Mouse (Mus musculus) intestine, postnatal 0 days (tissue): ENCODE data around the gene Abl1. TPM values are rescaled to one million over a fixed set of nuclear protein-coding genes. Genes with fewer than 3 reads are reported as not detected.

Experiments
- ATAC-seq: fragments of 200-750 bp; cut with Nextera tagmentation; 2 replicates; pipeline ENCODE4 v1.8.0; 2017; ENCODE audit warnings: mild to moderate bottlenecking, moderate TSS enrichment, moderate library complexity
- H3K27ac ChIP-seq: fragments of 300-500 bp; sonication (generic); 2 replicates; pipeline ENCODE4 v1.5.1; 2014; ENCODE audit warnings: mild to moderate bottlenecking, low read depth, low read length, moderate library complexity
- H3K27me3 ChIP-seq: fragments of 300-500 bp; sonication (generic); replicated peaks from 2 replicates; pipeline ENCODE4 v1.6.1; 2014; ENCODE audit warnings: low read length, mixed read lengths; ENCODE audit not compliant: control insufficient read depth, insufficient read depth
- H3K36me3 ChIP-seq: fragments of 300-500 bp; sonication (generic); 2 replicates; pipeline ENCODE4 v1.6.1; 2014; ENCODE audit warnings: mild to moderate bottlenecking, moderate library complexity; ENCODE audit not compliant: control insufficient read depth, insufficient read depth
- H3K4me1 ChIP-seq: fragments of 300-500 bp; sonication (generic); replicated peaks from 2 replicates; pipeline ENCODE4 v1.6.1; 2014; ENCODE audit warnings: antibody characterized with exemption, low read length, mixed read lengths; ENCODE audit not compliant: control insufficient read depth, insufficient read depth
- H3K4me2 ChIP-seq: fragments of 300-500 bp; sonication (generic); replicated peaks from 2 replicates; pipeline ENCODE4 v1.6.1; 2014; ENCODE audit warnings: low read depth, mild to moderate bottlenecking, moderate library complexity
- H3K4me3 ChIP-seq: fragments of 300-500 bp; sonication (generic); 2 replicates; pipeline ENCODE4 v1.5.1; 2014; ENCODE audit warnings: low read depth, low read length
- H3K9ac ChIP-seq: fragments of 300-500 bp; sonication (generic); 2 replicates; pipeline ENCODE4 v1.6.1; 2014; ENCODE audit warnings: mild to moderate bottlenecking, low read depth, low read length
- H3K9me3 ChIP-seq: fragments of 300-500 bp; sonication (generic); 2 replicates; pipeline ENCODE4 v1.6.1; 2016; ENCODE audit warnings: mixed run types; ENCODE audit not compliant: control insufficient read depth
- CTCF ChIP-seq: sonication (generic); IDR thresholded peaks from 2 replicates; pipeline ENCODE4 v1.5.1; 2016; ENCODE audit warnings: low read depth, mild to moderate bottlenecking, control low read depth, antibody characterized with exemption, moderate library complexity
- WGBS: fragments of 180-500 bp; shearing (Covaris S2); extraction: QIAGEN DNeasy Blood & Tissue Kit; methylation state at CpG from one replicate; pipeline ENCODE4 v1.1.7; 2014; 5-methylcytosine and 5-hydroxymethylcytosine counted together
- polyA plus RNA-seq: library from polyadenylated mRNA; unstranded; fragments of >200 nt; fragmentation: Nextera tagmentation; extraction: Ambion mirVana; gene quantifications from 2 replicates; pipeline ENCODE4 v1.2.1, GENCODE M21; 2015

Abl1 gene
- polyA plus RNA-seq, 1 experiment from 2014 or later = 13.4 TPM

DNA sequence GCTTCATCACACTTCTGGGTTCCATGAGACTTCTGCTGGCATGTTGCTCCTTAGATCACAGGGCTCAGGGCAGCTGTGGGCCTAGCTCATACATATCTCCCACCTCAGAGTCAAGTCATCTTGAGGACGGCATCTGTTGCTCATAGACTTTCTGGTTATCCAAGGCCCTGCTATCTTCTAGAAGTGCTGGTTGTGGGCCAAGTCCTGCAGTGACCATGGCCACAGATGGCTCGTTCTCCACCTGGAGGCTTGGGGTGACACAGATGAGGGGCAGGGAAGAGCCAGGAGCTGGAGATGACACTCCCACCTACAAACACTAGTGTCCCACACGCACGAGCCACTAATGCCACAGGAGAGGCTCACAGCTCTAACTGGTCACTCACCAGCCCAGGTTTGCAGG lies 125.5 kb downstream of the Abl1 start:
- no peak overlapping the region for H3K4me3 ChIP-seq
- H3K9me3 ChIP-seq = no peaks in the 10 kb centered on the region
- H3K4me1 ChIP-seq = no peaks in the 10 kb centered on the region
- H3K27ac ChIP-seq = no peak overlapping the region
- no peak for TF ChIP-seq CTCF
- WGBS = 75% methylated on average over 4 of the region's 4 CpGs
- H3K36me3 ChIP-seq = no peaks in the 10 kb centered on the region
- no peak overlapping the region for H3K9ac ChIP-seq
- no peak overlapping the region for H3K4me2 ChIP-seq
- H3K27me3 ChIP-seq = no peaks in the 10 kb centered on the region
- no peak for ATAC-seq

GRCm38 (mm10) chr2:31814699-31815098 lies 126.5 kb downstream of the Abl1 start:
- no peak for TF ChIP-seq CTCF
- H3K4me2 ChIP-seq = no peak overlapping the region
- H3K36me3 ChIP-seq = no peaks in the 10 kb centered on the region
- no peak overlapping the region for H3K4me3 ChIP-seq
- H3K27ac ChIP-seq = no peak overlapping the region
- no peak overlapping the region for H3K9ac ChIP-seq
- no peaks in the 10 kb centered on the region for H3K27me3 ChIP-seq
- 82% methylated on average over 7 of the region's 7 CpGs for WGBS
- no peak for ATAC-seq
- H3K4me1 ChIP-seq = no peaks in the 10 kb centered on the region
- H3K9me3 ChIP-seq = no peaks in the 10 kb centered on the region

DNA sequence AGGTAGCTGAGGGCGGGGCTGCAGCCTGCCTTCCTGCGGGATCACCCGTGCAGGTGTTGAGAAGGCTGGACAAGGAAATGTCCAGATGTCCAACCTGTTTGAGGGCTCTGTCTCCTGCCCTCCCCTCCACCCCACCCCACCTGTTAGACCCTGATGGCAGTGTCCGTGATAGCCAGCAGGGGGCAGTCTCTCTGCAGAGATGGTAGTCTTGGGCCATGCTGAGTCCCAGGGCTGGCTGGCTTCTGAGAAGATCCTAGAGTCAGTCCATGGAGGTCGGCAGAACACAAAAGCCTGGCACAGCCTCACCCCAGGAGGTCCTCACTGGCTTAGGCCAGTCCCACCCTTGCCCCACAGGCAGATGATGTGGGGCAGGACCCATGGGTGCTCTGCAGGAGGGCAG lies 127.2 kb downstream of the Abl1 start:
- no peaks in the 10 kb centered on the region for H3K36me3 ChIP-seq
- H3K4me1 ChIP-seq = no peaks in the 10 kb centered on the region
- H3K27ac ChIP-seq = no peak overlapping the region
- H3K4me2 ChIP-seq = no peak overlapping the region
- H3K9me3 ChIP-seq = no peaks in the 10 kb centered on the region
- TF ChIP-seq CTCF = peak; percentile 94
- 21% methylated on average over 5 of the region's 5 CpGs for WGBS
- H3K9ac ChIP-seq = no peak overlapping the region
- H3K27me3 ChIP-seq = no peaks in the 10 kb centered on the region
- ATAC-seq = no peak
- no peak overlapping the region for H3K4me3 ChIP-seq

- 16% methylated on average over 39 of the region's 39 CpGs for WGBS
- no peak overlapping the region for H3K4me3 ChIP-seq
- no peaks in the 10 kb centered on the region for H3K36me3 ChIP-seq
- H3K27me3 ChIP-seq = peaks cover 14% of the 10 kb centered on the region; the same call in 1 of the 2 replicates
- H3K9ac ChIP-seq = no peak overlapping the region
- no peaks in the 10 kb centered on the region for H3K4me1 ChIP-seq
- ATAC-seq = 0 out of 2 replicates have a peak, but pooled peaks have one; percentile 12
- H3K9me3 ChIP-seq = no peaks in the 10 kb centered on the region
- no peak for TF ChIP-seq CTCF
- H3K27ac ChIP-seq = no peak overlapping the region
- peak overlapping the region; percentile 41 for H3K4me2 ChIP-seq
Measured at GRCm38 (mm10) chr2:31822524-31823371, 134.6 kb downstream of the Abl1 start.

- H3K4me1 ChIP-seq = no peaks in the 10 kb centered on the region
- H3K27me3 ChIP-seq = peaks cover 14% of the 10 kb centered on the region; the same call in 1 of the 2 replicates
- no peak overlapping the region for H3K4me2 ChIP-seq
- no peak overlapping the region for H3K27ac ChIP-seq
- ATAC-seq = no peak
- H3K4me3 ChIP-seq = no peak overlapping the region
- no peak overlapping the region for H3K9ac ChIP-seq
- 78% methylated on average over 13 of the region's 15 CpGs for WGBS
- peak; percentile 68 for TF ChIP-seq CTCF
- H3K9me3 ChIP-seq = no peaks in the 10 kb centered on the region
- H3K36me3 ChIP-seq = no peaks in the 10 kb centered on the region
Measured at GRCm38 (mm10) chr2:31823933-31824730, 136.0 kb downstream of the Abl1 start.

DNA sequence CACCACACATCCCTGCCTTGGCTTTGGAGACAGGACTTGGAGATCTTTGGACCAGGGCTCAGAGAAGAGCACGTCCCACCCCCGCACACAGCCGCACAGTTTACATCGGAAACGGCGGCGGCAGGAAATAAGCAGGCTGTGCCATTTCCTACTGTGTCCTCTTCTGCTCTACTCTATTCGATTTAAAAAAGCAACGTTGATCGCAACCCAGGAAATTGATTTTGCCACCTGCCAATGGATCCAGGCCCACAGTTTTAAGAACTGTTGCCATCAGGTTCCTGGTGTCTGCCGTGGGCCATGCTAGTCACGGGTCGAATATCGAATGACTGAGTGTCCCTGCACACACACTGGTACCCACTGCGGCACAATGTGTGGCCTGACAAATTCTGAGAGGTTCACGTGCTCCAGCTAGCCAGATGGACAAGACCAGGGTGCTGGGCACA lies 137.3 kb downstream of the Abl1 start:
- H3K4me2 ChIP-seq = no peak overlapping the region
- no peaks in the 10 kb centered on the region for H3K4me1 ChIP-seq
- TF ChIP-seq CTCF = no peak
- 71% methylated on average over 16 of the region's 16 CpGs for WGBS
- no peaks in the 10 kb centered on the region for H3K9me3 ChIP-seq
- no peak for ATAC-seq
- H3K27ac ChIP-seq = no peak overlapping the region
- peaks cover 14% of the 10 kb centered on the region; the same call in 1 of the 2 replicates for H3K27me3 ChIP-seq
- no peak overlapping the region for H3K4me3 ChIP-seq
- no peaks in the 10 kb centered on the region for H3K36me3 ChIP-seq
- H3K9ac ChIP-seq = no peak overlapping the region
